Mouse (Mus musculus): ENCODE data around the gene Pih1d1. TPM values are rescaled to one million over a fixed set of nuclear protein-coding genes. Genes with fewer than 3 reads are reported as not detected.

Pih1d1 gene
- polyA plus RNA-seq, 1 experiment, result 46.9 TPM

- Histone ChIP-seq H3K4me1 (ENCODE audit: control insufficient read depth, insufficient read depth, low read length) (no peaks in the 10 kb centered on the region; the same call in 1 of the 2 replicates), H3K4me3 (replicated peaks; ENCODE audit: extremely low read depth, low read depth, low read length) (no peak overlapping the region)
- DNase-seq, result no peak
- WGBS, result 76% methylated on average over 7 of the region's 7 CpGs
- TF ChIP-seq POLR2A (IDR thresholded peaks at IDR 0.05; ENCODE audit: borderline replicate concordance, extremely low read depth, low read depth, low read length) (no peak), CTCF (IDR thresholded peaks at IDR 0.05; ENCODE audit: insufficient read depth, low read length) (no peak)
Measured at GRCm38 (mm10) chr7:45183672-45184071, 29.6 kb downstream of the Pih1d1 start.

GRCm38 (mm10) chr7:45185921-45186320 is 31.8 kb downstream of the Pih1d1 start:
- Histone ChIP-seq H3K4me3 (replicated peaks; ENCODE audit: extremely low read depth, low read depth, low read length) (no peak overlapping the region), H3K4me1 (ENCODE audit: control insufficient read depth, insufficient read depth, low read length) (no peaks in the 10 kb centered on the region; the same call in 1 of the 2 replicates)
- TF ChIP-seq CTCF (IDR thresholded peaks at IDR 0.05; ENCODE audit: insufficient read depth, low read length) (no peak), POLR2A (IDR thresholded peaks at IDR 0.05; ENCODE audit: borderline replicate concordance, extremely low read depth, low read depth, low read length) (no peak)
- WGBS, result 74% methylated on average over 7 of the region's 7 CpGs
- DNase-seq, result no peak

GRCm38 (mm10) chr7:45189600-45189999 is 35.5 kb downstream of the Pih1d1 start:
- no peak overlapping the region for H3K4me3 ChIP-seq (replicated peaks; ENCODE audit: extremely low read depth, low read depth, low read length)
- TF ChIP-seq CTCF (IDR thresholded peaks at IDR 0.05; ENCODE audit: insufficient read depth, low read length) (no peak), POLR2A (IDR thresholded peaks at IDR 0.05; ENCODE audit: borderline replicate concordance, extremely low read depth, low read depth, low read length) (no peak)
- no peaks in the 10 kb centered on the region for H3K4me1 ChIP-seq (ENCODE audit: control insufficient read depth, insufficient read depth, low read length)
- no peak for DNase-seq
- WGBS, result 48% methylated on average over 16 of the region's 16 CpGs

GRCm38 (mm10) chr7:45190186-45190585 is 36.1 kb downstream of the Pih1d1 start:
- Histone ChIP-seq H3K4me3 (replicated peaks; ENCODE audit: extremely low read depth, low read depth, low read length) (no peak overlapping the region), H3K4me1 (ENCODE audit: control insufficient read depth, insufficient read depth, low read length) (no peaks in the 10 kb centered on the region)
- WGBS, result 87% methylated on average over 6 of the region's 6 CpGs
- TF ChIP-seq POLR2A (IDR thresholded peaks at IDR 0.05; ENCODE audit: borderline replicate concordance, extremely low read depth, low read depth, low read length) (no peak), CTCF (IDR thresholded peaks at IDR 0.05; ENCODE audit: insufficient read depth, low read length) (no peak)
- DNase-seq, result no peak

GRCm38 (mm10) chr7:45191161-45191560 is 37.1 kb downstream of the Pih1d1 start:
- no peaks in the 10 kb centered on the region for H3K4me1 ChIP-seq (ENCODE audit: control insufficient read depth, insufficient read depth, low read length)
- WGBS, result 43% methylated on average over 2 of the region's 2 CpGs
- no peak for TF ChIP-seq POLR2A (IDR thresholded peaks at IDR 0.05; ENCODE audit: borderline replicate concordance, extremely low read depth, low read depth, low read length)
- no peak overlapping the region for H3K4me3 ChIP-seq (replicated peaks; ENCODE audit: extremely low read depth, low read depth, low read length)
- no peak for DNase-seq

GRCm38 (mm10) chr7:45191803-45192363 is 37.8 kb downstream of the Pih1d1 start:
- no peak for DNase-seq
- 19% methylated on average over 8 of the region's 8 CpGs for WGBS
- no peaks in the 10 kb centered on the region for H3K4me1 ChIP-seq (ENCODE audit: control insufficient read depth, insufficient read depth, low read length)
- no peak overlapping the region for H3K4me3 ChIP-seq (replicated peaks; ENCODE audit: extremely low read depth, low read depth, low read length)
- TF ChIP-seq POLR2A (IDR thresholded peaks at IDR 0.05; ENCODE audit: borderline replicate concordance, extremely low read depth, low read depth, low read length) (no peak), CTCF (IDR thresholded peaks at IDR 0.05; ENCODE audit: insufficient read depth, low read length) (no peak)

GRCm38 (mm10) chr7:45192585-45193310 is 38.6 kb downstream of the Pih1d1 start:
- WGBS, result 83% methylated on average over 7 of the region's 7 CpGs
- TF ChIP-seq CTCF (IDR thresholded peaks at IDR 0.05; ENCODE audit: insufficient read depth, low read length) (no peak), POLR2A (IDR thresholded peaks at IDR 0.05; ENCODE audit: borderline replicate concordance, extremely low read depth, low read depth, low read length) (no peak)
- no peak overlapping the region for H3K4me3 ChIP-seq (replicated peaks; ENCODE audit: extremely low read depth, low read depth, low read length)
- DNase-seq, result no peak
- no peaks in the 10 kb centered on the region for H3K4me1 ChIP-seq (ENCODE audit: control insufficient read depth, insufficient read depth, low read length)

GRCm38 (mm10) chr7:45193406-45193805 is 39.3 kb downstream of the Pih1d1 start:
- Histone ChIP-seq H3K4me3 (replicated peaks; ENCODE audit: extremely low read depth, low read depth, low read length) (no peak overlapping the region), H3K4me1 (ENCODE audit: control insufficient read depth, insufficient read depth, low read length) (no peaks in the 10 kb centered on the region)
- WGBS, result 57% methylated on average over 5 of the region's 5 CpGs
- TF ChIP-seq POLR2A (IDR thresholded peaks at IDR 0.05; ENCODE audit: borderline replicate concordance, extremely low read depth, low read depth, low read length) (no peak), CTCF (IDR thresholded peaks at IDR 0.05; ENCODE audit: insufficient read depth, low read length) (no peak)
- DNase-seq, result no peak

GRCm38 (mm10) chr7:45193871-45194785 is 40.0 kb downstream of the Pih1d1 start:
- Histone ChIP-seq H3K4me3 (replicated peaks; ENCODE audit: extremely low read depth, low read depth, low read length) (no peak overlapping the region), H3K4me1 (ENCODE audit: control insufficient read depth, insufficient read depth, low read length) (no peaks in the 10 kb centered on the region)
- TF ChIP-seq CTCF (IDR thresholded peaks at IDR 0.05; ENCODE audit: insufficient read depth, low read length) (no peak), POLR2A (IDR thresholded peaks at IDR 0.05; ENCODE audit: borderline replicate concordance, extremely low read depth, low read depth, low read length) (peak; percentile 34; the same call in 1 of the 2 replicates)
- no peak for DNase-seq
- WGBS, result 74% methylated on average over 17 of the region's 17 CpGs
